Mouse (Mus musculus): ENCODE results near the gene Traf3ip1. TPM values are rescaled to one million over a fixed set of nuclear protein-coding genes. Genes with fewer than 3 reads are reported as not detected.
A peak's percentile ranks its signal among the peaks of the same experiment; 100 is the strongest.

Gene Traf3ip1
- total RNA-seq, 4 experiments from 2014 or later, result 11.4 to 15.7 (median 12.9) TPM

DNA sequence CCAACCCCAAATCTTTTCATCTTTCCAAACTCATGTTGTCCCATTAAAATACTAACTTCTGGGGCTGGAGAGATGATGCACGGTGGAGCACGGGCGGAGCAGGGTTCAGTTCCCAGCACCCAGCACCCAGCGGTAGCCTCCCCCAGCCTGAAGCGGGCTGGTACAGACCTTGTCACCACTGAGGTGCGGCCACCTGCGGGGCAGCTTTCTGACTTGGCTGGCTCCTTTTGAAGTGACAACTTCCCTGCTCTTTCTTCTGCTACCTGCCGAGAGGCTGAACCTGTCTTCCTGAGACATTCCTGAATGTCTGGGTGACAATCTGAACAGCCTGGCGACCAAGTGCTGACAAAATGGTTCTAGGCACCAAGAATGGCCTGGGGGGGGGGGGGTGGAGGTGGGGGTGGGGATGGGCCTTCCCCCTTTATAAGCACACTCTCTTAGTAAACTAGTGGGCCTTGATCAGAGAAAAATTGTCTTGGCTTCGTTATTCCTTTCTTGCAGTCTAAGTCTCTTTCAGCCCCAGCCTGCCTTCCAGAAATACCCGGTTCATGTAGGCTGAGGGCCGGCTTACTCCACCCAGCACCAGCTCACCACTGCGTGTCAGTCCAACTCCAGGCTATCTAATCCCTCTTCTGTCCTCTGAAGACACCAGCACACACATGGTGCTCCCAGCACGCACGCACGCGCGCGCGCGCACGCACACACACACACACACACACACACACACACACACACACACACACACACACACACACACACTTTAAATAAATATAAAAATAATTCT lies 43.5 kb downstream of the Traf3ip1 start:
- DNase-seq, result no peak

DNA sequence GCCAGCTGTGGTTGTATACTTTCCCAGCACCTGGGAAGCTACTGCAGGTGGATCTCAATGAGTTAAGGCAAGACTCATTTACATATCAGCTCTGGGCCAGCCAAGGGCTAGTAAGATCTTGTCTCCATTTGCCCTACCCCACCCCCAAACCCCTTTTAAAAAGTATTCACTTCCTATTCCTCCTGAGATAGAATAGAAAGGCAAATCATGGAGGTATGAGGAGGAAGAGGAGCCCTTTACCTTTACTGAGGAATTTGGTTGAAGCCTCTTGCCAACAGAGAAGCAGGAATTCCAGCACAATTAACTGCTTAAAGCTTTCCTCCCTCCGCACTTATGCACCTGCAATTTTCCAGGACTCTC lies 44.1 kb downstream of the Traf3ip1 start:
- no peak for DNase-seq

DNA sequence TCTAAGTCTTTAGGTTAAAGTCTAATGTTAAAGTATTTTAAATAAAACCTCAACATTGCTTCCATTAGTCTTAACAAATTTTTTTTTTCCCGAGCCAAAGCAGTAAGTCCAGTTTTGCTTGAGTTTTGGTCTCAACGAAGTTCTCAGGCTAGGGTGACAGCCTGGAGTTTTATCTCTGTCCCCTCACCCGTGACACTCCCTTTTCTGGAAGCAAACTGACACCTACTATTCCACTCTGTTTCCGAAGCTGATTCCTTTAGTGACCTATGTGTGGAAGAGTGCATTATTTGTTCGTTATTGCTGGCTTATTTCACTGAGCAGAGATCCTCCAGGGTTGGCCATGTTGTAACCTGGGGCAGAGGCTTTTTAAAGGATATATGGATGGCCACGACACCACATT lies 44.8 kb downstream of the Traf3ip1 start:
- no peak for DNase-seq

DNA sequence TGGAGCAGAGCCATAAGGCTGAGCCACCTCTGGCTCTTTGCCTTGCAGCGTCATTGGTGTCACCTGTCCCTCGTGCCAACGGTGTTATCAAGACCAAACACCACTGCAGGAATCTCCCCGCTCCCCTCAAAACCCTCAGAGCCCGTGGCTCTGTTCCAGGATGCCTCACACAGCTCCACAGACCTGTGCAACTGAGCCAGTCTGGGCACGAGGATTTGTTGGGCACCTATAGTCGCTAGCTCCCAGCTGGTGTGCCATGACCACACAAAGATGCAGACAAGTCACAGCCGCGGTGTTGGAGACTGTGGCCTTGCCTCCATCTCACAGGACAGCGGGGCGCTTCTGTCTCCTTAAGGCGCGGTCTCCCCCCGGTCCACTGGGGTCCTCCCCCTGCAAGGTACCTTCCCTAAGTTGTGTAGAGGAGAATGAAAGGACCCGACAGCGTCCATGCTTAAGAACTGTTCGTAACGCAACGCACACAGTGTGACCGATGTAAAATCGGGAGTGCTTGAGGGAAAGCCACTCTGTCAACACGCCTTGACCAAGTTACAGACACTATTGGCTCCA lies 45.3 kb downstream of the Traf3ip1 start:
- peak; percentile 34 for DNase-seq

DNA sequence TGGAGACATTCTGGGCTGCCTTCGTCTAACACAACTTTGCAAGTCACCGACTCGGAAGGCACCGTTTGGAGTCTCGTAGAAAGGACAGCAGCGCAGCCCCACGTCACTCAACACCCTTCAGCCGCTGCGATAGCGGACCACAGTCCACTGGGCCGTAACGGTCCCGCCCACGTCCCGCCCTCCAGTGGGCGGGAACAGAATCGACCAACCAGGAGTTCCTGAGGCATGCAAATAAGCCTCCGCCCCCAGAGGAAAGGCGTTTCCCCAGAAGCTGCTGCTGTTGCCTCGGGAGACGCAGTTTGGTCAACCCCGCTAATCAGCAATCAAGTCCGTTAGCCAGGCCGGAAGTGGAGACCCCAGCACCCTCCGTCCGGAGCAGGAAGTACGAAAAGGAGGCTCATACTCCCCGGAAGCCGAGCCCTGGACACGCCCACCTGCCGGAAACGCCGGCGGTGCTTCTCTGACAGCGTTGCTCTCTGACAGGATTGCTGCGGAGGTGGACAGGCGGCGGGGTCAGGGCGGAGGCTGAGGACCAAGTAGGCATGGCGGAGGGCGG lies 45.9 kb downstream of the Traf3ip1 start, which contains the start of gene Asb1:
TSS of gene Asb1 (plus strand) at position 274 of the 556 bp plus-strand sequence.
- DNase-seq, result peak; percentile 97

DNA sequence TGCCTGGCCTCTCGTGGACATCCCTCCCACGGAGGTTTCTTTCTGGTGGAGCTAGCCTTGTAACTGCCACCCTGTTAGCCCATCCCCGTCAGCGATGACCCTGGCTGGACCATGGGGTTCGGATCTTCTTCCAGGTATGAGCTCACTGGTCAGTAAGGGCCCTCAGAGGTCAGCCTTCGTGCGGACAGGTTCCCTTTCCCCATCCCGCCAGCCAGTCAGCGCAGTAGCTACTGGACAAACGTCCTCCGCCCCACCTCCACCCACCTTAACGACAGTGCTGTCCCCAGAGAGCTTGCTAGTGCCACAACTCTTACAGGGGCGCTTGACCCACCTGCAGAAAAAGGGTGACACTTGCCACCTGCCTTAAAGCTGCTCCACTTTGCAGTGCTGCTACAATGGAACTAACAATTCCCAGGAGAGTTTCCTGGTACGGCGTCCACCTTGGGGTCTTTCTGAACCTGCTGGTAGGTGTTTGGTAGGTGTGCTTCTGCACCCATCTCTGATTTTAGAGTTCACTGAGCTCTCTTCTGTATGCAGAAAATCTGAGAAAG lies 46.7 kb downstream of the Traf3ip1 start:
- no peak for DNase-seq

DNA sequence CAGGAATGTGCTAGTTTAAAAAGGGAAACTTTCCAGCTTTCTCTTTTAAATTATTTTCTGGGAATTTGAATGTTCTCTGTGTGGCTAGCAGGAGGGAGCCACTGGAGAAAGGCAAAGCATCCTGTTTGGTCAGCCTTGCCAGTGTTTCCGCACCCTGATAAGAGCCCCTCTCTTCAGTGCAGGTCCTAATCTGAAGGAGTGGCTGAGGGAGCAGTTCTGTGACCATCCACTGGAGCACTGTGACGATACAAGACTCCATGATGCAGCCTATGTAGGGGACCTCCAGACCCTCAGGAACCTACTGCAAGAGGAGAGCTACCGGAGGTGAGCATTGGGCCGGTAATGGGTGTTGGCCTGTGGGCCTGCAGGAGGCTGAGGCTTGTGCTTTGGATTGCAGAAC lies 49.5 kb downstream of the Traf3ip1 start:
- no peak for DNase-seq

DNA sequence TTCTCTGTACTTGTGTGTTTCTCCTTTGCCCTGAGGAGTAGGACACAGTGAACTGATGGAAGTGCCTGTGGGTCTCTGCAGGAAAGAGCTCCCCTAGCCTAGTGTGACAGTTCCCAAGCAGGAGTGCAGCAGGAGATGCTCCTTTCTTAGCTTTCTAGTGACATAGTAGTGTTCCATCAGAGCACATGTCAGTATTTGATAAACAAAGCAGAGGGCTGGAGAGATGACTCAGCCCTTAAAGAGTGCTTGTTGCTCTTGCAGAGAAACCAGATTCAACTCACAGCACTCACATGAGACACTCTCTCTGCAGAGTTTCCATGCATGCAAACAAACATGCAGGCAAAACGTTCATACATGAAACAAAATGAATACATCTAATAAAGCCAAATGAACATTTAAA lies 50.8 kb downstream of the Traf3ip1 start:
- DNase-seq, result no peak

DNA sequence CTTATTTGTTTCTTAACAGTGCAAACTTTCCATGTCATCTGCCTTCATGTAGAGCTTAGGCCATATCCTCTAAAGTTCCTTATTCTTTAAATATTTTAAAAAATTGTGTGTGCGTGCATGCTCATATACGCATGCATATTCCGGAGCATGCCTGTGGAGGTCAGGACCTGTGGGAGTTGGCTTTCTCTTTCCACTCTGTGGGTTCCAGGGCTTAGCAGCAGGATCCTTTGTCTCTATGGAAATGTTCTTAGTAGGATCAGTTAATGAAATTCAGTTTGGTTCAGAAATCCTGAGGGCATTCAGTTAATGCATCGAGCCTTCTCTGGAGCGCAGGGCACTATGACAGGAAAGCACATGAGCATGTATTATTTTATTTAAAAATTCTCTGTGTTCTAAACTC lies 53.1 kb downstream of the Traf3ip1 start:
- no peak for DNase-seq

DNA sequence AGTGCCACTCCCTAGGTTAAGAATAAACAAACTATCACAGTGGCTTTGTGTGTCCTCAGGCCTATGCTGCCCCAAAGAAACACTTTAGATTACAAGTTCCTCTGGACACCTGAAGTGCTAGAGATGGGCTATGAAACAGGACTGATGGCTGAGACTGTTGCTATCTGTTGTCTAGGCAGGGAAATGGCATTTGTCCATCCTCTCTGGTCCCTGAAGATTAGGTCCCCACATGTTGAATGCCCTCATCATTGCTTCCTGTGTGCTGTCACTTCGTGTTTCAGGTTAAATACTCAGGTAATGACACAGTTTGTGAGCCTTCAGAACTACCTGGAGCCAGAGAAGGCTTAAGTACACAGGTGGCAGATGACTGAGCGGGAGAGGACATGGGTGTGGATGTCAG lies 54.6 kb downstream of the Traf3ip1 start:
- no peak for DNase-seq

DNA sequence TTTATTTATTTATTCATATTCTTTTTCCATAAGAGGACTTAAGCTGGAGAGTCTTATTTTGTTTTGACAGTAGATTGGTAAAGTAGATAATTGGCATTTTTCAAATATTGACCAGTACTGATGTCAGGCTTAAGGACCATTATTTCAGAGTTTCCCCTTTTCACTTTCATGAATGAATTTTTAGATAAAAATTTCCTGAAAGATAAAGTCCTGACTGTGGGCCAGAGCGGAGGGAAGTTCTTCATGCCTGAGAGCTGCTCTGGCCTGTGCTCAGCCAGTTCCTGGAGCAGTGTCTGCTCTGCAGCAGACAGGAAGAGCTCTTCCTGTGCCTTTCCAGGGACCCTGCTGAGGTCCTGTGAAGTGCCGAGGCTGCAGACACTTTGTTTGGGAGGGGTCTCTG lies 62.7 kb downstream of the Traf3ip1 start:
- no peak for DNase-seq

DNA sequence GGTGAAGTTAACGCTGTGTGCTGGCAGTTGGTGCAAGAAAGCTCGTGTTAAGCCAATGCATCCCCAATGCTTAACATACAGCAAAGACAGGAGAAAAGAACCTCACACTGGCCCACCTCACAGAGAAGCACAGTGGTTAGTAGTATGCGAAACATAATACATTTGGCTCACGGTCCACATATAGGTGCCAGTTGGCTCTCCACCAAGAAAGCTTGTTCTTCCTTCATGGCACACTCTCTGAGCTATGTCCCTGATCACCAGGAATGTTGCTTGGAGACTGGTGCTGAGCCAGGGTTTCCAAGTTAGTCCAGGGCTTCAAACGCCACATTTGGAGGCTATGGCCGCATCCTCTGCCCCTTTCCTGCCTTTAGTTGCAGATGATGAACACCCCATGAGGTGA lies 66.8 kb downstream of the Traf3ip1 start:
- DNase-seq, result no peak

DNA sequence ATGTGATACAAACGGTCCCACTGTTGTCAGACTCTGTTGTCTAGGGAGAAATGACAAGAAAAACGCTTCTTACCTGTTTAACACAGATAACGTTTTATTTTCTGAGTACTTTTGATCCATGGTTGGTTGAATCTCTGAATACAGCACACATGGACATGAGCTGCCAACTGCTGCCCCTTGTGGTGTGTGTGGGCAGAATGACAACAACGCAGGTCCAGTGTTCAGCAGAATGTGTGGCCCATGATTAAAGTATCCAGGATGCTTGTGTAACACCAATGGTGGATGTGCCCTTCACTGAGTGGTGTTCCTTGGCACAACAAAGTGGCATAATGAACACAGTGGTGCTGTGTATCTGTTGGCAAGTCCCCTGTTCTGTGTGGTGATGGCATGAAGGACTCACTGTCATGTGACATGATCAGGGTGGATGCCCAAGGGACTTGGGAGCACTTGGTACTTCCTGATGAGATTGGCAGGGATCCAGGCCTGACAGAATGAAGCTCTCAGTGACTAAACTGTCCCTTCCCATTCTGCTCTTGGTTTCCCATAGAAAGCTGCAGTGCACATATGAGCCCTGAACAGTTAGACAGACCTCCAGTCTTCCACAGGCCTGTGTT lies 68.6 kb downstream of the Traf3ip1 start:
- DNase-seq, result no peak

DNA sequence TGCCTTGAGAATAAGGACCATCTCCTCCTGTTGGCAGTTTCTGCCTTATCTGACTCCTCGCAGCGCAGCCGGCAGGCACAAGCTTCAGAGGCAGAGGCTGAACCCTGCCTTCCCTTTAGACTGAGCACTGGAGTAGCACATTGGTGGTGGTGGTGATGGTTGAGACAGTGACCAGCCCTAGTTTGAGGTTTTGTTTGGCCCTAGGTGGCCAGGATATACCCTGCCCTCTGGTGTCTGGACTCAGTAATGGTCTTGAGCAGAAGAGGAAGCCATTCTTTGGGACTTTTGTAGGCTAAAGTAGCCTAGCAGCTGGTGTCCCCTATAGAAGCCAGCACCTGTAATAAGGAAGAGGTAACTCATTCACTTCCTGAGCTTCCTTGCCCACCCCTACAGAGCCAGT lies 69.6 kb downstream of the Traf3ip1 start:
- DNase-seq, result no peak

DNA sequence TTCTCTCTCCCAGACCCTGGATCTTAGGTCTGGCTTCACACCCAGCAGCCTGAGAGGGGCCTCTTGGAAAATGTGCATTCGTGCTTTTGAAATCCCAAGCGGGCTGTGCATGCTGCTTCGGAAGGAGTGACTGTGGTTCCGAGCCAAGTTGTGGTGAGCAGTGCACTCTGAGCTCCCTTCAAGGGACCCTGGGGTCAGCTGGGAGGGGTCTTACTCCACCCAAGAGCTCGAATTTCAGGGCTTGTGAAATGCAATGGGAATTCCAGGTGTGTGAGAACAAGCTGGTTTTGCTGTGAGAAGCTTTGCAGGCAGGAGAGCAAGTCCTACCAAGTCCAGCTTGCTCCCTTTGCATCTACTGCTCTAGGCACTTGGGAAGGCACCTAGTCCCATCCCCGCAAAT lies 70.2 kb downstream of the Traf3ip1 start:
- no peak for DNase-seq

DNA sequence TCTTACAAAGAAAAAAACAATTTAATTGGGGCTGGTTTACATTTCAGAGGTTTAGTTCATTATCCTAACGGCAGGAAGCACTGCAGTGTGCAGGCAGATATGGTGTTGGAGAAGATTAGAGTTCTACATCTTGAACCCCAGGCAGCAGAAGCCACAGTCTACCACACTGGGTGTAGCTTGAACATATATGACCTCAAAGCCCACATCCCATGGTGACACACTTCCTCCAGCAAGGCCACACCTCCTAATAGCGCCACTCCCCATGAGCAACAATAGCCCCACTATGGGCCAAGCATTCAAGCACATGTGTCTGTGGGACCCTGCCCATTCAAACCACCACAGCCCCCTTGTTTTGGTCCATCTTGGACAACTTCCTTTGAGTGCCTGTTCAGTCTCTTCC lies 72.8 kb downstream of the Traf3ip1 start:
- DNase-seq, result no peak

DNA sequence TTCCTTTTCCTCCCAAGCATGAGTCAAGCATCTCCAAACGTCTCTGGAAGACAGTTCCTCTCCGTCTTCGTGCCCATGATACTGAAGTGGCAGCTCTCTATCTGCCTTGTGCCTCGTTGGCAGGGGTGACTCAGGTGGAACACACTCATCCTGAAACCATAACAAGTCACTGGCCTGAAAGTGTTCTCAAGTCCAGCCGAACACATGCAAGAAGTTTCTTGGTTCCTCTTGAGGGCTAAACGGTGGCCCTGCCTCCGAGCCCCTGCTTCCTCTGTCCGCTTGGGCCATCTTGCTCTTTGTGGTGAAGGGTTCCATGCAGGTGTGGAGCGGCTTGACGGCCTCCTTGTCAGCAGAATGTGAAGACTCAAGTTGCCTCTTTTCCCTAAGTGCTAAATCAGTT lies 78.0 kb downstream of the Traf3ip1 start:
- no peak for DNase-seq

DNA sequence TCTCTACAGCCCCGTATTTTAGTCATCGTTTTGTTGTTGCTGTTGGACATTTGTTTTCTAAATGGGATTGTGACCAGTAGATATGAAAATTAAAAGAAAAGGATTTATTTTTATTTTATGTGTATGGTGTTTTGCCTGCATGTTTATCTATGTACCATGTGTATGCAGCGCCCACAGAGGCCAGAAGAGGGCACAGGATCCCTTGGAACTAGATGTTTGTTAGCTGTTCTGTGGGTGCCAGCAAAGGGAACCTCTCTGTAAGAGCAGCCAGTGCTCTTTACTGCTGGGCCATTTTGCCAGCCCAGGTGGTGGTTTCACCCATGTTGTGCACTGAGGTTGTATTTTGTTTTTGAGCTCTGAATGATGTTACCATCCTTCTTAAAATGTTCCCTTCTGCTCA lies 79.8 kb downstream of the Traf3ip1 start:
- DNase-seq, result peak; percentile 23

DNA sequence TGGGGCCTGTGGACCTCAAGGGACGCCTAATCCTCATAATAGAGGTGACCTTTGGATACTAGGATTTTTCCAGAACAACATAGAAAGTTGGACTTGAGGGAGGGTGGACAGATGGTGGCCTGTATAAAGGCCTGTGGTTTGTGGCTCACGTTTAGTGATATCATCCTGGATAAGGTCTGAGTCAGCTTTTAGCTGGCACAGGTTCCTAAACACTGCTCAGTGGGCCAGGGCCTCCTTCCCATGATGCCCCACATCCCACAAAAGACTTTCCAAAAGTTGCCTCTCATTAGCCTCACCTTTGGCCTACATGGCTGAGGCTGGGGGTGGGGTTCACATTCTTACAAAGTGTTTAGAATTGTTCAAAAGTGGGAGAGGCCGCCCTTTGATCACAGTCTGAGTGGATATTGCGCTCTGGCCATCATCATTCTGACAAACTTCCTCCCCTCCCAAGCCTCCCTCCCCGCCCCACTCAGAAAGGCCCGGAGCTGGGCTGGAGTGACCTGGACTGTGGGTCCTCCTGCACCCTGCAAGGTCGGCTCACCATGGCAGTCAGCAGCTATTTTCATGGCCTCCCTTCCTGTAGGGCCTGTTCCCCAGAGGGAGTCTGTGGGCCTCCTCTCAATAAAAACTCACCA lies 83.6 kb downstream of the Traf3ip1 start:
- no peak for DNase-seq
